Mouse (Mus musculus) layer of hippocampus, adult 8-10 months (tissue): ENCODE measurements at regions not wholly inside any gene's neighbourhood (a gene's known extent, or its start where the extent isn't known, plus 50 kb on each side); places are given as distances from the start of the nearest gene placed in this dataset.

Experiments
- DNase-seq, 2 experiments: peaks; one replicate each; pipeline ENCODE4 v3.0.0; 2022; ENCODE audit warnings: low spot score in 2 of 2

GRCm38 (mm10) chr11:19350331-19351242 lies 331.8 kb upstream of the Meis1 start:
- DNase-seq: no peak

- DNase-seq: no peak
These were observed 332.5 kb upstream of the Meis1 start for GRCm38 (mm10) chr11:19351243-19351787.

- DNase-seq: no peak
These were observed 334.9 kb upstream of the Meis1 start for GRCm38 (mm10) chr11:19353706-19354105.

GRCm38 (mm10) chr11:19355179-19355578 lies 336.4 kb upstream of the Meis1 start:
- no peak for DNase-seq

GRCm38 (mm10) chr11:19356151-19356550 lies 337.4 kb upstream of the Meis1 start:
- no peak for DNase-seq

- DNase-seq: no peak
These were observed 350.4 kb upstream of the Meis1 start for GRCm38 (mm10) chr11:19369152-19369551.

GRCm38 (mm10) chr11:19373476-19373875 lies 354.7 kb upstream of the Meis1 start:
- no peak for DNase-seq

- DNase-seq: no peak
These were observed 362.1 kb upstream of the Meis1 start for GRCm38 (mm10) chr11:19380935-19381334.

GRCm38 (mm10) chr11:19389136-19389535 lies 370.4 kb upstream of the Meis1 start:
- DNase-seq: no peak

- DNase-seq: no peak
These were observed 373.4 kb upstream of the Meis1 start for GRCm38 (mm10) chr11:19392190-19392589.

DNA sequence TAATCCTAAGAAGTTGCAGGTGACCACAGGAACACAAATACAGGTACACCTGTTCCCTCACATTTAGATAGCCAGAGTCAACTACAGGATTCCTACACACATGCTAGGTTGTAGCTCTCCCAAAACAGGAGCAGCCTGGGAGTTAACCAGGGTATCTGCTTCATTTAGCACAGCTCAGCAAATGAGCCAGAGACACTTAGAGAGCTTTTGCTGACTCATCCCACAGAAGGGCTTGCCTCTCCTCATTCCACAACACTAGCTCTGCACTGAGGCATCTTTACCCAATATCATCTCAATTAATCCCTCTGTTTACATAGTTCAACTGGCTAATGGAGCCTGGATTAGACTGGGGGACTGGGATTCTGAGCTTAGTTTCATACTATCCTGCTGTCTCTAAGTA lies 375.6 kb upstream of the Meis1 start:
- no peak for DNase-seq

DNA sequence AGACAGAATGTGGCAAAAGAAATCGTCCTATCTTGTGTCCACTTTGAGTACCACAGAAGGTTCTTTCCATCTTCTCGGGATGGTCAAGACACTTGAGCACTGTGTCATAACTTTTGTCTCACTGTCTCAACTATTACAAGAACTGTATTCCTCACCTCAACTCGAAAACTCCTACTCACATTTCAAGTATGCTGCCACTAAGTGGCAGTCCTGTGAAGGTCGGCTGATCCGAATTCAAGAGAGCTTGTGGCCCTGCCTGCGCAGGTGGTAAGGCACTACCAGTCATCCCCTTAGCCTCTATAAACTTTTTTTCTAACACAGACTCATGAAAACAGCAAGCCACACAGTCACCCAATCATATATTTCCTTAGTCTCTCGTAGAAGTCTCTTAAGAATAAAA lies 381.6 kb upstream of the Meis1 start:
- DNase-seq: no peak

DNA sequence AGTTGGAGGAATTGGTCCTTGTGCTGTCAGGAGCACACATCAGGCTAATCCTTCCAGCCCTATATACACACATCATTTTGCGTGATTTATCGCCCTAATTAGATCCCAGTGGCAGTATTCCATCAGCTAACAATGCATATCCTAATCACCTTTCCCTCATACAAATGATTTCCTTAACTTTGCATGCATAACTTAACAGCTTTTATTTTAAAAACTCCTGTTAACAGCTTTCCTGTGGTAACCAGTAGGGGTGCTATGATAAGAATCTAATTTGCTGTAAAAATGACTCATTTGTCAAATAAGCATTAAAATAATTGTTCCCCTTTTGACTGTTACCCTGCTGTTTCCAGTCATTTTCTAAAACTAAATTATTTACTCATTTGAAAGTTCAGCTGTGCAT lies 401.4 kb upstream of the Meis1 start:
- DNase-seq: no peak

GRCm38 (mm10) chr11:19423268-19423667 lies 404.5 kb upstream of the Meis1 start:
- DNase-seq: no peak

- DNase-seq: peak; percentile 37 to 42
These were observed 405.3 kb upstream of the Meis1 start for GRCm38 (mm10) chr11:19423841-19424815.

GRCm38 (mm10) chr11:19427559-19427958 lies 408.8 kb upstream of the Meis1 start:
- DNase-seq: no peak

DNA sequence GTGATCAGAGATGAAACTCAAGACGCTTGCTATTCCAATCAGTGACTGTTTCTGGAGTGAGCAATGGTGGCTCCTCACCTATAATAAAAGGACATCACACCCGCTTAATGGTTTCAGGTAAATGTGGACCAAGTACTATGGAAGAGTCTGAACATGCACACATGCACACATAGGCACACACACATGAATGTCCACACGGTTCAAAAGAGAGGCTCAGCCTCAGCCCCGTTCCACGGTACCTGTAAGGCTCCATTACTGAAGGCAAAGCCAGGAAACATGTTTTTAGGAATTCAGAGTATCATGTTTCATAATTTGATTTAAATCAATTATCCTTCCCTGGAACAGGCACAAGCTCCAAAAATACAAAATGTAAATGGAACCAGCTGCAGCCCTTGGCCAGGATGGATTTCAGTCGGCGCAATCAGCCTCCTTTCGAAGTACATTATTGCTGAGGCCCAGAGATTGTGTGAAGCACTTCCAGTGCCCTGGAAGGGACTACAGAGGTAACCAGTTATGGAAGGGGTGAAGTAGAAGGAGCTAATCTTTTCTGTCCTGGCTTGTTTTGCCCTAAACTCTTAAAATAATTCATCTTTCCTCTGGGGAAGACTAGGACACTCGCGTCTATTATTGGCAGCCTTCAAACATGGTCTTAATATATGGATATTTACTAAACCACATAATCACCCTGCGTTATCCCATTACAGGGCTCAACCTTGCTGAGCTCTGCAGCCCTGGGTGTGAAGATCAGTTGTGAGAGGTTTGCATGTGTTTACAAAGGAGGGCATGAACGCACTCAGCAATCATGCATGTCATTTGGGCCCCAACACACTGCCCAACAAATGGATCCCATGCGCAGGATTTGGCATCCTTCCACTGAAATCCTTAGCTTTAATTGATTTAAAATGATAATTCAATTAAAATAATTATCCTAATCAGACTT lies 415.2 kb upstream of the Meis1 start:
- no peak for DNase-seq

DNA sequence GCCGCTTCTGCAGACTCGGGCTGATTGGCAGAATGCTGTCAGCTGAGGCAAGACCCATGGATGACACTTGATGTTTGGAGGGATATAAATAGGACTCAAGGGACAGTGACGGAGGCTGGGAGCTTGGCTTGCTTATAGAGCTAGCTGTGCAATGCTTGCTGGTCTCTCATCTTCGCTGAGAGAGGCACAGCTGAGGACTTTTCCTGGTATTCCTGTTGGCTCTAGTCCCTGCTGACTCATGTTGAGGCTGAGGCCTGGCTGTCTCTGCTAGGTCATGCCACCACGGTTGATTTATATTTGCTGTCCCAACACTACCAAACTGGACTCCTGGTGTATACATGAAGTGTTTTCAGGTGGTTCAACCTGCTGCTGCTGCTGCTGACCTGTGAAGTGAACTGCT lies 419.6 kb upstream of the Meis1 start:
- DNase-seq: no peak

DNA sequence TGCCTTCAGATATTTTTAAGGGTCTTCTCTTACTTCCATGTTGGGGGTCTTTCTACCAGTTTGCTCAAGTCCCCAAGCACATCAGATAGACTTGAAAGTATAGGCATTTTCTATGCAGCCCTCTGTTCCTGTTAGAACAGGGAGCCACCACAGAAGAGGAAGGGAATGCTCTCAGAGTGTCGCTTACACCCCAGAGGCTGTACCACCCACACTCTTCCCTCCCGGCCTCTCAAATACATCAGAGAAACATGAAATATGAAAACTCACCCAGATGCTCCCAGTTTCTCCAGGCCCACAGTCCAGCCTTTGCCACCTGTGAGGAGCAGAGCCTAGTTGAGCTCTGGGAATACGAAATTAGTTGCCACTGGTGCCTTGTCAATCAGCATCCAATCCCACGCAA lies 423.2 kb upstream of the Meis1 start:
- DNase-seq: no peak

- DNase-seq: no peak
These were observed 436.9 kb upstream of the Meis1 start for GRCm38 (mm10) chr11:19455391-19456290.
